Mouse (Mus musculus) left cerebral cortex, postnatal 4 days (tissue): ENCODE results near the gene Olfr971. TPM values are rescaled to one million over a fixed set of nuclear protein-coding genes. Genes with fewer than 3 reads are reported as not detected.
"Not testable (repeated sequence)": the region's sequence is repeated elsewhere in the genome, so short reads cannot be mapped to it uniquely, and the experiment has no call there.

Experiments used
- DNase-seq: peaks from one replicate; pipeline ENCODE4 v3.0.0-alpha.2; 2022
- intact Hi-C: fragments of 180-260 bp; cut with DNase I; formaldehyde crosslinking; loops from one replicate; pipeline ENCODE4 v1.15.1; 2025
- total RNA-seq, 2 experiments: library from RNA; stranded (reverse); gene quantifications; 2 replicates each; pipeline ENCODE4 v1.2.3; 2021

The Olfr971 gene
- total RNA-seq: not detected

GRCm38 (mm10) chr9:39836576-39836975, at the start of gene Olfr971:
Gene Olfr971, plus strand, starts transcription at chr9:39836876.
- intact Hi-C loops, DNase-seq: not testable (repeated sequence)

DNA sequence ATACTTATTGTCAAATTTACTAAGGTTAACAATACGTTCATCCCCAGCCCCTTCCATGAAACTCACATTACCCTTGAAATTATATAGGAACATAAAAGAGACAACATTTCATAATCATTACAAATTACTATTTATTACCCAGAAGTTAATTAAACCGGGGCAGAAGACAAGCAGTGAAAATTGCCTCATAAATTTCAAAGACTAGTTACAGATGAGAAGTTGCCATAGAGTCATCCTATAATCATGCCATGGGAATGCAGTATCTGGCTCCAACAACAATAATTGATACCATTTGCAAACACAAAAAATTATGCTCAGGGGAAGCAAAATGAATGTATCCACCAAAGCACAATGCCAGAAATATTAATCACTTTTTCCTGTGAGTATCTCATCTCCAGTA, 46.1 kb upstream of the Olfr971 start, which contains the start of gene Olfr969:
Olfr969 (plus strand) TSS at position 388 of the 400 bp plus-strand sequence.
- DNase-seq: no peak
- intact Hi-C loops: no loop called here

DNA sequence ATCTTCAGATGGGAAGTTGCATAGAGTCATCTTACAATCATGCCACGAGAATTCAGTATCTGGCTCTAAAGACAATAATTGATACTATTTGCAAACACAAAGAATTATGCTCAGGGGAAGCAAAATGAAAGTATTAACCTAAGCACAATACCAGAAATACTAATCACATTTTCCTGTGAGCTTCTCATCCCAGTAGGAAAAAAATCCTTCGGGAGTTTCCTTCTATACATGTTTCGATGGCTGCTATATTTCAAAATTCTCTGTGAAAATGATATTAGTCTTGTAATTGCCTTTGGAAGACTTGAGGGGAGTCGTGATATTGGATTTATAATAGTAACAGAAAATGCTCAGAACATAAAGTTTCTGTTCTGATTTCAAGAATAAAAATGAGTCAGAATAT, 28.1 kb upstream of the Olfr971 start, which contains the start of gene Olfr970:
Olfr970 (plus strand) TSS at position 301 of the 400 bp plus-strand sequence.
- intact Hi-C loops: no loop called here
- no peak for DNase-seq

GRCm38 (mm10) chr9:39866122-39866521, 29.4 kb downstream of the Olfr971 start, which contains the start of gene Olfr972:
Gene Olfr972, plus strand, starts transcription at chr9:39866422.
- intact Hi-C loops: no loop called here
- no peak for DNase-seq

DNA sequence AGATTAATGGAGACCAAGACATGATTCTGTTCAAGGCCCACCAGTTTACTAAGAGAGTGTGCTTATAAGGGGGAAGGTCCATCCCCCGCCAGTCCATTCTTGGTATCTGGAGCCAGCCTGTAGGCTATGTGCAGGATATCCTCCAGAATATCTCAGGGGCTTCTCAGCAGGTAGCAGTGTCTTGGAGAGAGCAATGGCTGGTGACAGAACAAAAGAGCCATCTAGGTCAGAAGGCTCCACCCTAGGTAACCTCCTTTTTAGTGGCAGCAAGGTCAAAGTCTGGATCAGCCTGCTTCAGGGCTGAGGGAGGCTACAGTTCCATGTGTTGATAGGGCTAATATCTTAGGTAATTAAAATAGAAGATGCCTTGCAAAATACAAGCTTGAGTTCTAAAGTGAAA, 35.3 kb downstream of the Olfr971 start:
- DNase-seq, intact Hi-C loops: not testable (repeated sequence)

GRCm38 (mm10) chr9:39877541-39878396, 41.1 kb downstream of the Olfr971 start:
- not testable (repeated sequence) for DNase-seq

More at GRCm38 (mm10) chr9:39877541-39878396, 41.1 kb downstream of the Olfr971 start:
- intact Hi-C loops: not testable (repeated sequence)

Other genes starting within 250 kb of the Olfr971 start
- gene AW551984, start 232.5 kb upstream of the Olfr971 start, total RNA-seq: 10 to 100 TPM; 21.2 to 46.8 TPM
- gene Olfr148, start 226.2 kb upstream of the Olfr971 start, total RNA-seq: not detected
- not detected for gene Olfr960, start 215.5 kb upstream of the Olfr971 start, total RNA-seq
- gene Olfr961, start 191.8 kb upstream of the Olfr971 start, total RNA-seq: not detected
- not detected for gene Olfr963, start 169.7 kb upstream of the Olfr971 start, total RNA-seq
- not detected for gene Olfr149, start 129.8 kb upstream of the Olfr971 start, total RNA-seq
- not detected for gene Olfr965, start 125.5 kb upstream of the Olfr971 start, total RNA-seq
- not detected for gene Olfr150, start 105.9 kb upstream of the Olfr971 start, total RNA-seq
- gene Olfr967, start 90.6 kb upstream of the Olfr971 start, total RNA-seq: not detected
- gene Olfr968, start 53.6 kb upstream of the Olfr971 start, total RNA-seq: not detected
- gene Olfr969, start 45.9 kb upstream of the Olfr971 start, total RNA-seq: not detected
- gene Olfr970, start 28.0 kb upstream of the Olfr971 start, total RNA-seq: not detected
- not detected for gene Olfr972, start 29.5 kb downstream of the Olfr971 start, total RNA-seq
- gene Olfr229, start 70.5 kb downstream of the Olfr971 start, total RNA-seq: not detected
- not detected for gene Olfr974, start 100.6 kb downstream of the Olfr971 start, total RNA-seq
- gene Olfr975, start 115.2 kb downstream of the Olfr971 start, total RNA-seq: under 1 TPM in 1 of 2 experiments, not detected in 1; 0.12 TPM
- not detected for gene Olfr976, start 124.3 kb downstream of the Olfr971 start, total RNA-seq
- gene Olfr978, start 155.2 kb downstream of the Olfr971 start, total RNA-seq: not detected
- not detected for gene Olfr979, start 166.6 kb downstream of the Olfr971 start, total RNA-seq
- gene Olfr980, start 172.7 kb downstream of the Olfr971 start, total RNA-seq: not detected
- not detected for gene Olfr981, start 184.6 kb downstream of the Olfr971 start, total RNA-seq
- not detected for gene Olfr982, start 237.0 kb downstream of the Olfr971 start, total RNA-seq